In the genomic region with DNA sequence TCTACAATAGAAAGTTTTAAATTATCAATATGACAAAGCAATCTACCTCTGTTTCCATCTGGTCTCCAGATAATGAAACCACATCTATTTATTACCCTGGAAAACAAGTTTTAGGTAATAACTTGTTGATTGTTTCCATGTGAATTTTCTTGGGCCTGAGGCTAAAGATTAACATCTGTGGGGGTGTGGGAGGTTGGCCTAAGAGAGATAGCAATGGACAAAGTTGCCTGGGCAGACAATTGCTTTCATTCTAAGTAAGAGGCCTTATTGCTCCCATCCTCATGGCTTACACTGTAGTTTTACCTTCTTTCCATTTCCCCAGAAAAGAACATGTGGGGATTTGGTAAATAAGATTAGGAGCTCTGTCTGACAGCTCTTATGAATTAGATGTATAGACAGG, we compare ENCODE assay signal across 19 mouse cellular contexts.
DNase-seq lines count a peak whose midpoint lies in the region; ATAC-seq and TF ChIP-seq lines count a peak whose summit lies in the region.
"Had no signal": no experiment of that assay in that cellular context is flagged by ENCODE, and none has a peak within 500 bp of the region (broad histone marks: within the 10 kb centered on the region; RNA-seq: fewer than 3 reads in every experiment).

No protein-coding gene starts in this region.

- no peaks in the 10 kb centered on the region for H3K4me1 ChIP-seq in embryonic facial prominence, embryonic 11.5 days (ENCODE audit: control insufficient read depth, insufficient read depth, low read length)
- H3K4me1 ChIP-seq in embryonic facial prominence, embryonic 10.5 days = no peaks in the 10 kb centered on the region
- H3K4me1 ChIP-seq in G1E (ENCODE audit: insufficient read depth, low read depth, low read length) = peaks cover 17% of the 10 kb centered on the region
- H3K4me1 ChIP-seq: embryonic facial prominence, embryonic 12.5 days; forebrain, embryonic 13.5 days; forebrain, embryonic 15.5 days had no signal

- H3K9ac ChIP-seq in embryonic facial prominence, embryonic 11.5 days (replicated peaks; ENCODE audit: low read length) = no peak overlapping the region
- H3K9ac ChIP-seq: embryonic facial prominence, embryonic 12.5 days; forebrain, embryonic 13.5 days; forebrain, embryonic 15.5 days; forebrain, postnatal 0 days had no signal

- no peaks in the 10 kb centered on the region for H3K36me3 ChIP-seq in embryonic facial prominence, embryonic 11.5 days (replicated peaks; ENCODE audit: control insufficient read depth, insufficient read depth, low read depth, low read length)
- H3K36me3 ChIP-seq in embryonic facial prominence, embryonic 10.5 days (replicated peaks) = no peaks in the 10 kb centered on the region
- no peaks in the 10 kb centered on the region for H3K36me3 ChIP-seq in G1E (replicated peaks)
- H3K36me3 ChIP-seq: embryonic facial prominence, embryonic 12.5 days; forebrain, embryonic 15.5 days had no signal

- no peak overlapping the region for H3K4me3 ChIP-seq in embryonic facial prominence, embryonic 11.5 days (ENCODE audit: low read depth, low read length)
- no peak overlapping the region for H3K4me3 ChIP-seq in embryonic facial prominence, embryonic 10.5 days
- no peak overlapping the region for H3K4me3 ChIP-seq in G1E (ENCODE audit: low read depth, low read length)
- H3K4me3 ChIP-seq: embryonic facial prominence, embryonic 12.5 days; forebrain, embryonic 13.5 days; forebrain, embryonic 15.5 days had no signal

- H3K27ac ChIP-seq in embryonic facial prominence, embryonic 11.5 days (replicated peaks; ENCODE audit: low read depth, low read length) = no peak overlapping the region
- no peak overlapping the region for H3K27ac ChIP-seq in embryonic facial prominence, embryonic 10.5 days (replicated peaks)
- H3K27ac ChIP-seq: embryonic facial prominence, embryonic 12.5 days; forebrain, embryonic 13.5 days; forebrain, embryonic 15.5 days had no signal

- intact Hi-C loops in heart, postnatal 25 days (cut with DNase I) = no loop called here

- no peaks in the 10 kb centered on the region for H3K9me3 ChIP-seq in embryonic facial prominence, embryonic 11.5 days (replicated peaks; ENCODE audit: control insufficient read depth, low read length)
- H3K9me3 ChIP-seq in embryonic facial prominence, embryonic 10.5 days = no peaks in the 10 kb centered on the region
- H3K9me3 ChIP-seq in G1E (replicated peaks) = no peaks in the 10 kb centered on the region
- H3K9me3 ChIP-seq: embryonic facial prominence, embryonic 12.5 days; forebrain, embryonic 13.5 days; forebrain, embryonic 15.5 days had no signal

- peak; percentile 7 for DNase-seq in embryonic facial prominence, embryonic 11.5 days (ENCODE audit: low spot score)
- DNase-seq in embryonic facial prominence, embryonic 10.5 days (ENCODE audit: low spot score) = no peak
- no peak for DNase-seq in G1E (ENCODE audit: low spot score)
- DNase-seq in forelimb bud, embryonic 11.5 days (ENCODE audit: low read depth, low spot score) = peak; percentile 18
- DNase-seq in heart, postnatal 25 days (ENCODE audit: low spot score) = no peak
- DNase-seq: adrenal gland, adult 8-10 months; adrenal gland, postnatal 14 days; adrenal gland, postnatal 36 days; cerebellum, adult 11-12 months; cerebellum, adult 2 months; cerebellum, adult 9-10 months; cerebellum, postnatal 10 days; cerebellum, postnatal 25 days; forebrain, postnatal 0 days had no signal

- ATAC-seq in embryonic facial prominence, embryonic 11.5 days (replicated peaks; ENCODE audit: insufficient number of reproducible peaks, low FRiP score, low TSS enrichment, low read depth) = no peak
- ATAC-seq in G1E (ENCODE audit: extremely low read depth, insufficient number of reproducible peaks, low FRiP score, poor library complexity, severe bottlenecking) = peak; percentile 81
- ATAC-seq: activated CD4-positive, CD25-positive, alpha-beta regulatory T cell, adult 4 months; forebrain, embryonic 13.5 days; forebrain, embryonic 15.5 days; forebrain, postnatal 0 days; Patski had no signal

- TF ChIP-seq CTCF in G1E (IDR thresholded peaks at IDR 0.05; ENCODE audit: low read depth, low read length) = no peak

- H3K4me2 ChIP-seq in embryonic facial prominence, embryonic 11.5 days (ENCODE audit: low read depth, low read length) = no peak overlapping the region
- H3K4me2 ChIP-seq: embryonic facial prominence, embryonic 12.5 days; forebrain, embryonic 13.5 days; forebrain, embryonic 15.5 days had no signal

- no peaks in the 10 kb centered on the region for H3K27me3 ChIP-seq in embryonic facial prominence, embryonic 11.5 days (ENCODE audit: control insufficient read depth, insufficient read depth, low read length)
- H3K27me3 ChIP-seq in embryonic facial prominence, embryonic 10.5 days (replicated peaks; ENCODE audit: low read depth, poor library complexity, severe bottlenecking) = no peaks in the 10 kb centered on the region
- H3K27me3 ChIP-seq in G1E (ENCODE audit: insufficient read depth, low read length) = no peaks in the 10 kb centered on the region
- H3K27me3 ChIP-seq: embryonic facial prominence, embryonic 12.5 days; forebrain, embryonic 13.5 days; forebrain, embryonic 15.5 days; Patski had no signal

Comparison
In these comparisons a context has a peak if more than half of its experiments do, and no peak if none do; other contexts are left out.
1. DNase-seq: peak in embryonic facial prominence, embryonic 11.5 days (single experiment) and forelimb bud, embryonic 11.5 days (single experiment); none in embryonic facial prominence, embryonic 10.5 days (single experiment), G1E (single experiment) and heart, postnatal 25 days (single experiment).